Mouse (Mus musculus): Measurements from ENCODE around the gene Irs2.

Irs2 gene

GRCm38 (mm10) chr8:11009431-11010071 lies 1.3 kb upstream of the Irs2 start:
- DNase-seq (ENCODE audit: low spot score in 2 of 2), result peak in 1 of 2 experiments; percentile 69

GRCm38 (mm10) chr8:11008842-11009420 lies 673 bp upstream of the Irs2 start:
- peak; percentile 96 to 97 for DNase-seq (ENCODE audit: low spot score in 2 of 2)

- peak; percentile 42 to 64 for DNase-seq (ENCODE audit: low spot score in 2 of 2)
Observed at GRCm38 (mm10) chr8:11007581-11008378, 478 bp downstream of the Irs2 start.

- peak; percentile 82 to 91 for DNase-seq (ENCODE audit: low spot score in 2 of 2)
Observed at GRCm38 (mm10) chr8:11007001-11007580, 1.2 kb downstream of the Irs2 start.

- DNase-seq (ENCODE audit: low spot score in 2 of 2), result no peak
Observed at GRCm38 (mm10) chr8:11006276-11006630, 2.0 kb downstream of the Irs2 start.

GRCm38 (mm10) chr8:11005460-11006275 lies 2.6 kb downstream of the Irs2 start:
- no peak for DNase-seq (ENCODE audit: low spot score in 2 of 2)

GRCm38 (mm10) chr8:11004781-11005459 lies 3.3 kb downstream of the Irs2 start:
- DNase-seq (ENCODE audit: low spot score in 2 of 2), result no peak

GRCm38 (mm10) chr8:11003917-11004470 lies 4.3 kb downstream of the Irs2 start:
- no peak for DNase-seq (ENCODE audit: low spot score in 2 of 2)

- DNase-seq (ENCODE audit: low spot score in 2 of 2), result no peak
Observed at GRCm38 (mm10) chr8:11003253-11003652, 5.0 kb downstream of the Irs2 start.

GRCm38 (mm10) chr8:11002816-11003215 lies 5.4 kb downstream of the Irs2 start:
- no peak for DNase-seq (ENCODE audit: low spot score in 2 of 2)

GRCm38 (mm10) chr8:11001062-11001549 lies 7.2 kb downstream of the Irs2 start:
- no peak for DNase-seq (ENCODE audit: low spot score in 2 of 2)

- no peak for DNase-seq (ENCODE audit: low spot score in 2 of 2)
Observed at GRCm38 (mm10) chr8:10999538-10999937, 8.7 kb downstream of the Irs2 start.

GRCm38 (mm10) chr8:10996247-10996646 lies 12.0 kb downstream of the Irs2 start:
- DNase-seq (ENCODE audit: low spot score in 2 of 2), result no peak

- no peak for DNase-seq (ENCODE audit: low spot score in 2 of 2)
Observed at GRCm38 (mm10) chr8:10995756-10996155, 12.5 kb downstream of the Irs2 start.

GRCm38 (mm10) chr8:10994390-10994954 lies 13.8 kb downstream of the Irs2 start:
- no peak for DNase-seq (ENCODE audit: low spot score in 2 of 2)

- DNase-seq (ENCODE audit: low spot score in 2 of 2), result no peak
Observed at GRCm38 (mm10) chr8:10993582-10994216, 14.6 kb downstream of the Irs2 start.

GRCm38 (mm10) chr8:10992081-10992480 lies 16.2 kb downstream of the Irs2 start:
- no peak for DNase-seq (ENCODE audit: low spot score in 2 of 2)

- no peak for DNase-seq (ENCODE audit: low spot score in 2 of 2)
Observed at GRCm38 (mm10) chr8:10991323-10991722, 16.9 kb downstream of the Irs2 start.

- DNase-seq (ENCODE audit: low spot score in 2 of 2), result no peak
Observed at GRCm38 (mm10) chr8:10990421-10991110, 17.7 kb downstream of the Irs2 start.
